Mouse (Mus musculus): Measurements from ENCODE around the gene Krtap31-1. TPM values are rescaled to one million over a fixed set of nuclear protein-coding genes. Genes with fewer than 3 reads are reported as not detected.

Gene Krtap31-1
- polyA plus RNA-seq, 1 experiment from 2014 or later = not detected

DNA sequence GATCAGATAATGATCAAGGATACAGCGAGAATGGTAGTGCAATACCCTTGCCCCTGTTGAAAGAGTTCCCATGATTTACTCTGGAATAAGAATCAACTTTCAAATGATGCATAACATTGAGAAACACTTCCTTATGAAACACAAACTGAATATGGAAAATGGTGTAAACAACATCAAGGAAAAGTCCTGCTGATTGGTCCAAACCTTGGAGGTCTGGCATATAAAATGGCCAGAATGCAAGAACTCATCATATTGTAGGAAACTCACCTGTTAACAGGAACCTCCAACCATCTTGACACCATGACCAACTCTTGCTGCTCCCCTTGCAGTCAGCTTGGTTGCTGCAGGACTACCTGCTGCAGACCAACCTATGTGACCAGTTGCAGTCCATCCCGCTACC lies 40.5 kb downstream of the Krtap31-1 start, which contains the start of gene Krtap9-5:
Krtap9-5 (plus strand) TSS at position 301 of the 400 bp plus-strand sequence.
- Histone ChIP-seq H3K4me2 (ENCODE audit: low read length) (no peak within 1 kb of the TSS), H3K36me3 (ENCODE audit: control insufficient read depth, insufficient read depth, low read length) (no peaks in the 10 kb centered on the region), H3K9ac (ENCODE audit: low read length) (no peak within 1 kb of the TSS), H3K4me3 (ENCODE audit: control insufficient read depth in 1 of 2, insufficient read depth in 1 of 2, low read depth in 1 of 2, low read length in 2 of 2) (no peak within 1 kb of the TSS), H3K27ac (replicated peaks in 1 of 2; ENCODE audit: control insufficient read depth in 1 of 2, insufficient read depth in 1 of 2, low read depth in 2 of 2, low read length in 2 of 2) (no peak within 1 kb of the TSS), H3K9me3 (ENCODE audit: control insufficient read depth, low read length) (0 out of 2 replicates have a peak, but pooled peaks cover under 1% of the 10 kb centered on the region), H3K27me3 (ENCODE audit: control insufficient read depth, insufficient read depth, low read length) (no peaks in the 10 kb centered on the region), H3K4me1 (ENCODE audit: control insufficient read depth in 2 of 2, insufficient read depth in 2 of 2, low read length in 2 of 2) (no peaks in the 10 kb centered on the region)
- ATAC-seq (ENCODE audit: insufficient number of reproducible peaks, insufficient read depth, low FRiP score, low read depth) = no peak
- 79% methylated on average over 2 of the region's 2 CpGs for WGBS

Other genes starting within 250 kb of the Krtap31-1 start
- gene Gm11563, start 249.0 kb upstream of the Krtap31-1 start, polyA plus RNA-seq (2014; fragmentation: Nextera tagmentation; extraction: Ambion mirVana) = not detected in 2 replicates
- not detected in 2 replicates for gene Krtap4-6, start 242.0 kb upstream of the Krtap31-1 start, polyA plus RNA-seq (2014; fragmentation: Nextera tagmentation; extraction: Ambion mirVana)
- gene Gm14190, start 217.2 kb upstream of the Krtap31-1 start, polyA plus RNA-seq (2014; fragmentation: Nextera tagmentation; extraction: Ambion mirVana) = not detected in 2 replicates
- not detected in 2 replicates for gene Gm14180, start 173.6 kb upstream of the Krtap31-1 start, polyA plus RNA-seq (2014; fragmentation: Nextera tagmentation; extraction: Ambion mirVana)
- gene Gm11595, start 135.0 kb upstream of the Krtap31-1 start, polyA plus RNA-seq (2014; fragmentation: Nextera tagmentation; extraction: Ambion mirVana) = not detected in 2 replicates
- not detected in 2 replicates for gene Krtap4-8, start 127.2 kb upstream of the Krtap31-1 start, polyA plus RNA-seq (2014; fragmentation: Nextera tagmentation; extraction: Ambion mirVana)
- not detected in 2 replicates for gene Krtap4-9, start 122.7 kb upstream of the Krtap31-1 start, polyA plus RNA-seq (2014; fragmentation: Nextera tagmentation; extraction: Ambion mirVana)
- gene Gm11596, start 114.5 kb upstream of the Krtap31-1 start, polyA plus RNA-seq (2014; fragmentation: Nextera tagmentation; extraction: Ambion mirVana) = not detected in 2 replicates
- gene Gm11569, start 109.0 kb upstream of the Krtap31-1 start, polyA plus RNA-seq (2014; fragmentation: Nextera tagmentation; extraction: Ambion mirVana) = not detected in 2 replicates
- gene Gm11554, start 103.5 kb upstream of the Krtap31-1 start, polyA plus RNA-seq (2014; fragmentation: Nextera tagmentation; extraction: Ambion mirVana) = not detected in 2 replicates
- gene Krtap4-13, start 98.0 kb upstream of the Krtap31-1 start, polyA plus RNA-seq (2014; fragmentation: Nextera tagmentation; extraction: Ambion mirVana) = not detected in 2 replicates
- gene Gm11564, start 92.3 kb upstream of the Krtap31-1 start, polyA plus RNA-seq (2014; fragmentation: Nextera tagmentation; extraction: Ambion mirVana) = not detected in 2 replicates
- gene 2300003K06Rik, start 69.9 kb upstream of the Krtap31-1 start, polyA plus RNA-seq (2014; fragmentation: Nextera tagmentation; extraction: Ambion mirVana) = not detected in 2 replicates
- not detected in 2 replicates for gene Krtap4-16, start 56.3 kb upstream of the Krtap31-1 start, polyA plus RNA-seq (2014; fragmentation: Nextera tagmentation; extraction: Ambion mirVana)
- gene Gm11568, start 50.0 kb upstream of the Krtap31-1 start, polyA plus RNA-seq (2014; fragmentation: Nextera tagmentation; extraction: Ambion mirVana) = not detected in 2 replicates
- not detected in 2 replicates for gene Gm11559, start 43.4 kb upstream of the Krtap31-1 start, polyA plus RNA-seq (2014; fragmentation: Nextera tagmentation; extraction: Ambion mirVana)
- not detected in 2 replicates for gene Krtap9-1, start 34.5 kb upstream of the Krtap31-1 start, polyA plus RNA-seq (2014; fragmentation: Nextera tagmentation; extraction: Ambion mirVana)
- gene Gm11567, start 28.7 kb upstream of the Krtap31-1 start, polyA plus RNA-seq (2014; fragmentation: Nextera tagmentation; extraction: Ambion mirVana) = not detected in 2 replicates
- gene Gm11565, start 6.8 kb downstream of the Krtap31-1 start, polyA plus RNA-seq (2014; fragmentation: Nextera tagmentation; extraction: Ambion mirVana) = not detected in 2 replicates
- not detected in 2 replicates for gene Krtap31-2, start 28.4 kb downstream of the Krtap31-1 start, polyA plus RNA-seq (2014; fragmentation: Nextera tagmentation; extraction: Ambion mirVana)
- gene Krtap9-5, start 40.6 kb downstream of the Krtap31-1 start, polyA plus RNA-seq (2014; fragmentation: Nextera tagmentation; extraction: Ambion mirVana) = not detected in 2 replicates
- not detected in 2 replicates for gene Krtap29-1, start 71.1 kb downstream of the Krtap31-1 start, polyA plus RNA-seq (2014; fragmentation: Nextera tagmentation; extraction: Ambion mirVana)
- gene Krtap16-1, start 78.7 kb downstream of the Krtap31-1 start, polyA plus RNA-seq (2014; fragmentation: Nextera tagmentation; extraction: Ambion mirVana) = not detected in 2 replicates
- not detected in 2 replicates for gene Krtap17-1, start 86.1 kb downstream of the Krtap31-1 start, polyA plus RNA-seq (2014; fragmentation: Nextera tagmentation; extraction: Ambion mirVana)
- gene Krt33a, start 108.3 kb downstream of the Krtap31-1 start, polyA plus RNA-seq (2014; fragmentation: Nextera tagmentation; extraction: Ambion mirVana) = not detected in 2 replicates
- not detected in 2 replicates for gene Krt33b, start 121.9 kb downstream of the Krtap31-1 start, polyA plus RNA-seq (2014; fragmentation: Nextera tagmentation; extraction: Ambion mirVana)
- not detected in 2 replicates for gene Krt34, start 133.6 kb downstream of the Krtap31-1 start, polyA plus RNA-seq (2014; fragmentation: Nextera tagmentation; extraction: Ambion mirVana)
- gene Krt31, start 142.6 kb downstream of the Krtap31-1 start, polyA plus RNA-seq (2014; fragmentation: Nextera tagmentation; extraction: Ambion mirVana) = not detected in 2 replicates
- gene Krt32, start 180.3 kb downstream of the Krtap31-1 start, polyA plus RNA-seq (2014; fragmentation: Nextera tagmentation; extraction: Ambion mirVana) = not detected in 2 replicates
- not detected in 2 replicates for gene Krt35, start 188.3 kb downstream of the Krtap31-1 start, polyA plus RNA-seq (2014; fragmentation: Nextera tagmentation; extraction: Ambion mirVana)
- gene Krt36, start 197.7 kb downstream of the Krtap31-1 start, polyA plus RNA-seq (2014; fragmentation: Nextera tagmentation; extraction: Ambion mirVana) = not detected in 2 replicates
- not detected in 2 replicates for gene Krt13, start 213.6 kb downstream of the Krtap31-1 start, polyA plus RNA-seq (2014; fragmentation: Nextera tagmentation; extraction: Ambion mirVana)
- gene Krt15, start 228.0 kb downstream of the Krtap31-1 start, polyA plus RNA-seq (2014; fragmentation: Nextera tagmentation; extraction: Ambion mirVana) = 0.50 TPM in 1 of 2 replicates, not detected in the other
- 30.7 and 35.0 TPM in 2 replicates for gene Krt19, start 240.7 kb downstream of the Krtap31-1 start, polyA plus RNA-seq (2014; fragmentation: Nextera tagmentation; extraction: Ambion mirVana)